Mouse (Mus musculus) limb, embryonic 14.5 days (tissue): Measurements from ENCODE around the gene Spock1. TPM values are rescaled to one million over a fixed set of nuclear protein-coding genes. Genes with fewer than 3 reads are reported as not detected.
A peak's percentile ranks its signal among the peaks of the same experiment; 100 is the strongest.

Experiments
- ATAC-seq: fragments of 200-750 bp; cut with Nextera tagmentation; 2 replicates; pipeline ENCODE4 v1.8.0; 2017; ENCODE audit warnings: low read depth, moderate number of reproducible peaks, moderate TSS enrichment; ENCODE audit not compliant: low FRiP score
- DNase-seq: peaks from one replicate; pipeline ENCODE4 v3.0.0-alpha.2; 2015; ENCODE audit warnings: low spot score
- H3K27ac ChIP-seq: fragments of 300-500 bp; sonication (generic); replicated peaks from 2 replicates; pipeline ENCODE4 v1.5.1; 2014; ENCODE audit warnings: low read depth, mild to moderate bottlenecking, low read length, moderate library complexity, mixed read lengths
- H3K27me3 ChIP-seq: fragments of 300-500 bp; sonication (generic); 2 replicates; pipeline ENCODE4 v1.6.1; 2014; ENCODE audit warnings: low read length, mixed read lengths; ENCODE audit not compliant: control insufficient read depth, insufficient read depth
- H3K36me3 ChIP-seq: fragments of 300-500 bp; sonication (generic); 2 replicates; pipeline ENCODE4 v1.6.1; 2014; ENCODE audit warnings: mild to moderate bottlenecking, low read length, moderate library complexity, mixed read lengths; ENCODE audit not compliant: control insufficient read depth, insufficient read depth
- H3K4me1 ChIP-seq: fragments of 300-500 bp; sonication (generic); 2 replicates; pipeline ENCODE4 v1.6.1; 2014; ENCODE audit warnings: antibody characterized with exemption, low read length, mixed read lengths; ENCODE audit not compliant: control insufficient read depth, insufficient read depth
- H3K4me2 ChIP-seq: fragments of 300-500 bp; sonication (generic); replicated peaks from 2 replicates; pipeline ENCODE4 v1.6.1; 2014; ENCODE audit warnings: low read depth, mild to moderate bottlenecking, low read length, moderate library complexity; ENCODE audit not compliant: severe bottlenecking
- H3K4me3 ChIP-seq: fragments of 300-500 bp; sonication (generic); replicated peaks from 2 replicates; pipeline ENCODE4 v1.5.1; 2014; ENCODE audit warnings: low read length
- H3K9ac ChIP-seq: fragments of 300-500 bp; sonication (generic); 2 replicates; pipeline ENCODE4 v1.6.1; 2014; ENCODE audit warnings: mild to moderate bottlenecking, low read depth, low read length, moderate library complexity; ENCODE audit not compliant: severe bottlenecking
- H3K9me3 ChIP-seq: fragments of 300-500 bp; sonication (generic); 2 replicates; pipeline ENCODE4 v1.6.1; 2016; ENCODE audit warnings: low read length; ENCODE audit not compliant: control insufficient read depth
- POLR2A ChIP-seq: fragments of 200-500 bp; IDR thresholded peaks from 2 replicates; pipeline ENCODE4 v1.8.0; 2012; ENCODE audit warnings: inconsistent platforms, mild to moderate bottlenecking, moderate library complexity, borderline replicate concordance; ENCODE audit not compliant: insufficient read depth, insufficient read length; ENCODE audit errors: extremely low read depth
- WGBS: fragments of 180-500 bp; shearing (Covaris S2); extraction: QIAGEN DNeasy Blood & Tissue Kit; methylation state at CpG from one replicate; pipeline ENCODE4 v1.1.7; 2014; 5-methylcytosine and 5-hydroxymethylcytosine counted together
- polyA plus RNA-seq, 2 experiments: library from polyadenylated mRNA; depleted of rRNA in 1 of 2; stranded (reverse) in 1 of 2; unstranded in 1 of 2; fragments of >200 nt; fragmentation: Nextera tagmentation in 1 of 2; extraction: Ambion mirVana in 1 of 2; gene quantifications; 2 replicates each; pipeline versions ENCODE4 v1.2.1 to v1.2.3; 2012 to 2014

Gene Spock1
- polyA plus RNA-seq, 2 experiments: 1.6 to 2.1 TPM

DNA sequence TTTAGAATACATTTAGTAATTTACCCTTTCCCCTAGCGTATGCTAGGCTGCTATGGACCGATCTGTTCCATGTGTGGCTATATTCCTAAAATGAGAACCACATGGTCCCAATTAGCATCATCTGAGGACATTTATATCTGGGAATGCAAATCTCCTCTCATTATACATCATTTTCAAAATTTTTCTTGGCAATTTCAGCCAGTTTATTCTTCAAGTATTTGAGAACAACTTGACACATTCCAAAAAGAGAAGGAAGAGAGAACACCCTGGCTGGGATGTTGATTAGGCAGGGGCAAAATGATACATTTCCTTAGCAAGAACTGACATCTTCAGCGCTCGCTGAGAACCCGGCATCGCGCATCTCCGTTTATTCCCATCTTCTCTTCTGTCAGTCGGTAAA lies 61.7 kb downstream of the Spock1 start:
- DNase-seq: peak; percentile 20
- no peak overlapping the region for H3K4me2 ChIP-seq
- no peaks in the 10 kb centered on the region for H3K27me3 ChIP-seq
- H3K9ac ChIP-seq: no peak overlapping the region
- no peaks in the 10 kb centered on the region for H3K9me3 ChIP-seq
- no peak for TF ChIP-seq POLR2A
- H3K27ac ChIP-seq: no peak overlapping the region
- no peaks in the 10 kb centered on the region for H3K36me3 ChIP-seq
- ATAC-seq: no peak
- WGBS: 75% methylated on average over 9 of the region's 9 CpGs
- no peak overlapping the region for H3K4me3 ChIP-seq
- no peaks in the 10 kb centered on the region for H3K4me1 ChIP-seq

DNA sequence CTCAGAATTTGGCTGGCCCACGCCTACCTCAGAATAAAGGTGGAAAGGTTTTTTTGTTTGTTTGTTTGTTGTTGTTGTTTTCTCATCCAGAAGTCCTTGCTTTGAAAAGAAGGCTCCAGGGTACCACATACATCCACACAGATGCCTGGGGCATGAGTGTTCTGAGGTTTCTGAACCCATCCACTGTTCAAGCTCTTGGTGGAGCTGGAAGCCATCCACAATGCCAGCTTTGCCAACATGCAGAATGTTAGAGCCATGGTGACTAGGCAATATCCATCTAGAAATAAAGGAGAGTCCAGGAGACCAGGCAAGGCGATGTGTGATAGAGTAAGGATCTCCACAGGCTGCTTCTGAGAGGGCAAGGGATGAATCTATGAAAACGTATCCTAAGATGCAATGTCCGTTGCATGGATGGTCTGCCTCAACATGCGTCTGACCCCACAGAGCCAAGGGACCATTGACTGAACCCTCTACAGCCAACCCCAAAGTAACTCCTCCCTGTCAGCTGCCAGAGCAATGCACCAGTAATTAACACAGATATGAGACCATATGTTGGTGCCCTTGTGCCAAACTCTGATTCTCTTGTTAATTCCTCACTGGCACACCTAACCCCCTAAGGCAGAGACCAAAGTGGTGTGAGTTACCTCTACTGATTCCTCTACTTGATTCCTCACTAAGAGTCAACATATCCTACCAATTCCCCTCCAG lies 66.8 kb downstream of the Spock1 start:
- Histone ChIP-seq H3K4me1 (no peaks in the 10 kb centered on the region), H3K36me3 (no peaks in the 10 kb centered on the region), H3K9ac (no peak overlapping the region), H3K27me3 (no peaks in the 10 kb centered on the region), H3K27ac (no peak overlapping the region), H3K4me3 (no peak overlapping the region), H3K4me2 (no peak overlapping the region), H3K9me3 (no peaks in the 10 kb centered on the region)
- TF ChIP-seq POLR2A: no peak
- ATAC-seq (no peak), DNase-seq (no peak)
- 95% methylated on average over 5 of the region's 5 CpGs for WGBS

DNA sequence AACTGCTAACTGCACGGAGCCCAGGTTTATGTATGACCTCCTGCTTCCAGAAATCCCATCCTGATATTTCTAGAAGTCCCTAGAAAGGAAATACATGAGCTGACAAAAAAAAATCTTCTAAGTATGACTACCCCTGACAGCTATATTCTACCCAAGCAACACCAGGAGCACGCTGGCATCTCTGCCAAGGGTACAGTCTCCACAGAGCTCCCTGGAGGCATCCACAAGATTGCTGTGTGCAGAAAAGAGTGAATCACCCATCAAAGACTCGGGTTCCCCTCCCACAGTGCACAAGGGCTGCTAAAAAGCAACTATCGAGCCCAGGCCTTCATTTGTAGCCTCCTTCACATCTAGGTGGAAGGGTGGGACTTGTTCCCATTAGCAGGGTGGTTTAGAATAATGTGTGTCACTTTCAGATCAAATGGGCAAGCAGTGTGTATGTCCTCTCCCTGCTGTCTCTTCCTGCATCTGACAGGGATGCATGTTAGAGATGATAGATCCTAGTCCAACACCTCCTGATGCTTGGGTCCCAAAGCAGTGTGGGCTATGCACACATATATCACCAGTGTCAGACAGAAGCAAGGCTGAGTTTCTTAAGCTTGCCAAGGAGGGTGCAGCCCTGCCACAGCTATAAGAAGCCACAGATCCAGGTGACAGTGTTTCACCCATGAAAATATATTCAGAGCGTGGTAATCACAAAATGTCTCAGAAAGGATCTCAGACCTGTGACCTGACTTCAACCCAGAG lies 70.3 kb downstream of the Spock1 start:
- ATAC-seq (no peak), DNase-seq (no peak)
- H3K27ac ChIP-seq: no peak overlapping the region
- H3K27me3 ChIP-seq: no peaks in the 10 kb centered on the region
- H3K4me1 ChIP-seq: no peaks in the 10 kb centered on the region
- no peaks in the 10 kb centered on the region for H3K36me3 ChIP-seq
- no peak for TF ChIP-seq POLR2A
- no peak overlapping the region for H3K4me2 ChIP-seq
- no peak overlapping the region for H3K9ac ChIP-seq
- H3K4me3 ChIP-seq: no peak overlapping the region
- 76% methylated on average over 5 of the region's 5 CpGs for WGBS
- H3K9me3 ChIP-seq: 0 out of 2 replicates have a peak, but pooled peaks cover 3% of the 10 kb centered on the region

DNA sequence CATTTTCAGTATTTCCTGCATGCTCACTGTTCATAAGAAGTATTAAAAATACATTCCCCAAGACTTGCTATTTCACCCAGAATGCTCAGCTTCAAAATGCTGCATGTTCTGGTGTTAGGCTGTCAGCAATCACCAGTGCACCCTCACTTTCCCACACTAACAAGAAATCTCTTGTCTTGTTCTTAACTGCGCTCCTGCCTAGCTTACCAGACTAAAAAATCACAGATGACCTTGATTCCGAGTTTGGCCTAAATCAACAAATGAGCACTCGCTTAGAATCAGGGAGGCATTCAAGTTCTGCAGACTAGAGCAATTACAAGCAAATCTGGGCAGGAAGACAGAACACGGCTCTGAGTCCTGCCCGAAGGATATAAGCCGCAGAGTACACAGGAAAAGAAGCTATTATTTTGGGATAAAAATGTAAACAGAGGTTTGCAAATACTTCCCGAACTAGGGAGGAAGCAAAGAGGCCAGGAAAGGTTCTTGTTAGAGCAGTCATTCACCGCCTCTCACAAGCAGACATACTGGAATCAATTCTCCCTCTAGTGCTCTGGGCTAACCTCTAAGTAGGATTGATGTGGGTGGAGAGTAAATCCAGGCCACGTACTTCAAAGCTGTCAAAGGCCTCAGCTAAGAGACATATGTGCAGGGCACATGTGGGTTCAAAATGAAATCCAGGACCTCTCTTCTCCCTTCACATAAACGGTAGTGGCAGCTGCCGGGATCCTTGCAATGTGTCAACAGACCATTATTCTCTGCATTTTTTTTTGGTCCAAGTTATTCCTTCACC lies 76.6 kb downstream of the Spock1 start:
- TF ChIP-seq POLR2A: no peak
- 0 out of 2 replicates have a peak, but pooled peaks cover 3% of the 10 kb centered on the region for H3K9me3 ChIP-seq
- DNase-seq (peak; percentile 25), ATAC-seq (no peak)
- WGBS: 25% methylated on average over 11 of the region's 11 CpGs
- 0 out of 2 replicates have a peak overlapping the region, but pooled peaks have one; percentile 11 for H3K4me2 ChIP-seq
- no peak overlapping the region for H3K27ac ChIP-seq
- no peaks in the 10 kb centered on the region for H3K36me3 ChIP-seq
- H3K27me3 ChIP-seq: no peaks in the 10 kb centered on the region
- no peaks in the 10 kb centered on the region for H3K4me1 ChIP-seq
- no peak overlapping the region for H3K9ac ChIP-seq
- H3K4me3 ChIP-seq: no peak overlapping the region

DNA sequence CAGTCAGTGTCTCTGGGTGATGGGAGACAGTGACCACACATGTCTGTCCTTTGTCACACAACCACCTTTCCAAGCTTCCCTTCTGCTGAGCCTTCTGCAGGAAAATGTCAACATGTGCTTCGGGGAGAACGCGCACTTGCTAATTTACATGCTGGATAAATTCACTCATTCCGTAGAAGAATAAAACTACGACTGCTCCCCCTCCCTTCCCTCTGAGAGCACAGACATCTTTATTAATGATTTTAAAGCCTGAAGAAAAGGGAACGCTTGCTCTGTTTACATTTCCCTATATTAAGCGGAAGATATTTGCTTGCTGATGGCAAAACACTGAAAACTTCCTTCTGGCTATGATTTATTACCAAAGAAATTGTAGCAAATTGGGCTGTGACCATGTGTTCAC lies 77.2 kb downstream of the Spock1 start:
- Histone ChIP-seq H3K36me3 (no peaks in the 10 kb centered on the region), H3K4me2 (no peak overlapping the region), H3K4me1 (no peaks in the 10 kb centered on the region), H3K27ac (no peak overlapping the region), H3K4me3 (no peak overlapping the region), H3K9me3 (0 out of 2 replicates have a peak, but pooled peaks cover 3% of the 10 kb centered on the region), H3K9ac (no peak overlapping the region), H3K27me3 (no peaks in the 10 kb centered on the region)
- DNase-seq (no peak), ATAC-seq (no peak)
- 41% methylated on average over 7 of the region's 7 CpGs for WGBS
- TF ChIP-seq POLR2A: no peak
